Mouse (Mus musculus) adrenal gland, adult 8-10 months (tissue): ENCODE measurements around the gene Krt33b. TPM values are rescaled to one million over a fixed set of nuclear protein-coding genes. Genes with fewer than 3 reads are reported as not detected.

Source experiments
- DNase-seq: peaks from one replicate; pipeline ENCODE4 v3.0.0; 2022
- total RNA-seq, 4 experiments: library from RNA; stranded (reverse); gene quantifications; 2 replicates each; pipeline ENCODE4 v1.2.4; 2022

Krt33b gene
- total RNA-seq, 4 experiments from 2014 or later = not detected

GRCm38 (mm10) chr11:99993620-99994383 is 35.9 kb downstream of the Krt33b start, which contains the start of gene Krtap17-1:
TSS of gene Krtap17-1 (minus strand) at chr11:99993994.
- no peak for DNase-seq

DNA sequence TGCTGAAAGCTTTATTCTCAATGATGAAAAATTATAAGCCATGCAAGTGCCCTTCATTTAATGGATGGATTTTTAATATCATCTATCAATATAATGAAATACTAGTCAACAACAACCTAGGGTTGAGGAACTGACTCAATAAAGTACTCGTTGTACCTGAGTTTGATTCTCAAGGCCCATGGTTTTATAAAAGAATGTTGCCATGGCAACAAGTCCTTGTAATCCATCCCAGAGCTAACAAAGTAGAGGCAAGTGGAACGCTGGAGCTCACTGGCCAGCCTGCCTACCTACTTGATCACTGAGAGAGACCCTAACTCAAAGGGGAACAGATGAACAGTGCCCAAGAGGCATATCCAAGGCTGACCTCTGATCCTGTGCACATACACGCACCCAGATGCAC is 39.1 kb downstream of the Krt33b start:
- DNase-seq = no peak

- peak; percentile 52 for DNase-seq
Measured at GRCm38 (mm10) chr11:99989881-99990405, 39.7 kb downstream of the Krt33b start.

DNA sequence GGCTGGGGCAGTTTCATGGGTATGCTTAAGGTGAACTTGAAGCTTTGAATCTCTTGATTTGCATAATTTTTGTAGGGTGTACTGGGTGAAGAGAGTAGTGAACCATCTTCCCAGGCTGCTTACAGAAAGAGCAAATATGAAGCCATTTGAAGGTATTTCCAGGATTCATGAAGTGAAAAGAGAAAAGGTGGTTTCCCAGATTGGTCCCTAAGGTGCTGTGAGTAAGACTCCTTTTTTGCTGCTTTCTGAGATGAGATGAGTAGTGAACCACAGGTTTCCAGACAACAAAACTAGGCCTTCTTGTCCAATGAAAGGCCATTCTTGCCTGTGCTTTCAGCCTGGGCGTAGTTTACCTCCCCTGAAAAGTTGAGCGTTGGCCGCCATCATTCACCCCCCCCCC is 41.1 kb downstream of the Krt33b start:
- no peak for DNase-seq

DNA sequence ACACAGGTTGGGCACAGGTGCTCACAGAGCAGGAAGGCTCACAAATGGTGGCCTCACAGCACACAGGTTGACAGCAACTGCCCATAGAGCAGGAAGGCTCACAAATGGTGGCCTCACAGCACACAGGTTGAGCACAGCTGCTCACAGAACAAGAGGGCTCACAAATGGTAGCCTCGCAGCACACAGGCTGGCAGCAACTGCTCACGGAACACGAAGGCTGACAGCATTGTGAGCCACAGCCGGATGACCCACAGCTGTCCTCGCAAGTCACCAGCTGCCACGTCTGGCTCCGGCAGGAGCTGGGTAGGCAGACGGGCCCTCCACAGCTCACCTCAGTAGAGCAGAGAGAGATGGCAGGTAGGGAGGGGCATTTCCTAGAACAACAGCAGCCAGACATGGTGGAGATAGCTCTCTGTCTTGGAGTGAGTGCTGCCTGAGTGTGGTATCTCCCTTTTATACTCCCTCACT is 43.5 kb downstream of the Krt33b start, which contains the start of gene Krtap16-1:
TSS of gene Krtap16-1 (minus strand) at position 418 of the 468 bp plus-strand sequence.
- no peak for DNase-seq

DNA sequence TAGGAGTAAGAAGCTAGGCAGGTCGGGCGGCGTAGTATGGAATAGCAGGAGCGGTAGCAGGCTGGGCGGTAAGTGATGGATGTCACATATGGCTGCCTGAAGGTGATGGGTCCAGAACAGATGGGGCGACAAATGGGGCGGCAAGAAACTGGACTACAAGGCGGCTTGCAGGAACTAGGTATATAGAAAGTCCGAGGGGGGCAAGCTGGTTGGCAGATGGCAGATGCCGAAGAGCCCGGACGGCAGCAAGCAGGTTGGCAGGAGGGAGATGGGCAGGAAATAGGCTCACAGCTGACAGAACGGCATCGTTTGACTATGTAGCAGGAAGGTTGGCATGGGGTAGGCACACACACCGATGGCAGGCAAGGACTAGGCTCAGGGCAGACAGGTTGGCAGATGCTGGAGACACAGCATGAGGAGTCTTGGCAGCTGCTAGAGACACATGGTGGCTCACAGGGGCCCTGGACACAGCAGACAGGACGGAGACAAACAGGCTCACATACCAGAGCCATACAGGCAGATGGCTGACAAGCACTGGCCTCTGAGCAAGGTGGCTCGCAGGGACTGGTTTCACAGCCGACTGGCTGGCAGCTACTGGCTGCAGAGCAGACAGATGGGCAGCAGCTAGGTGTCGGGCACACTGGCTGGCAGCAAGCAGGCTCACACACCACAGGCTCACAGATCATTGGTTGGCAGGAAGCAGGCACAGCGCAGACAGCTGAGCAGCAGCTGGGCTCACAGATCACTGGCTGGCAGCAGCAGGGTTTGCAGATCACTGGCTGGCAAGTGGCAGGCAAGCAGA is 44.2 kb downstream of the Krt33b start:
- peak; percentile 11 for DNase-seq

GRCm38 (mm10) chr11:99983442-99983841 is 46.2 kb downstream of the Krt33b start:
- no peak for DNase-seq

GRCm38 (mm10) chr11:99982731-99983130 is 46.9 kb downstream of the Krt33b start:
- no peak for DNase-seq

DNA sequence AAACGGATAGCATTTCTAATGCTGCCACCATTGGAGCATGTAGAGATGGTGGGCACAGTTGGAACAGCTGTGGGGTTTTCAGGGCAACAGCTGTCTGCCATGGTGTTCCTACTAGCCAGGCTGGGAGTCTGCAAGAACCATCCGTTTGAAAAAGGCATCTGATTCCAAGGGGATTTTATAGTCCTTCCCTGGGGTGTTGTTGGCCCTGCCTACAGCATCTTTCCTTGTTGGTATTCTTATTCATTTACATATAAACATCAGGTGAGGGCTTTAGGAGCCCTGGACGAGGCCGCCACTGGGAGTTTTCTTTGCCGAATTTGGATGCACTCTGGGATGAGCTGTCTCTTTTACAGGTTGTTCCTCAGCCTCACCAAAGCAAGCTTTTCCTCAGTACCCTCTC is 50.7 kb downstream of the Krt33b start, which contains the start of gene Krtap29-1:
TSS of gene Krtap29-1 (minus strand) at position 101 of the 400 bp plus-strand sequence.
- DNase-seq = no peak

Other genes starting within 250 kb of the Krt33b start
- gene Krtap4-8, start 249.2 kb downstream of the Krt33b start, total RNA-seq = not detected
- gene Krtap4-9, start 244.7 kb downstream of the Krt33b start, total RNA-seq = not detected
- not detected for gene Gm11596, start 236.4 kb downstream of the Krt33b start, total RNA-seq
- not detected for gene Gm11569, start 230.9 kb downstream of the Krt33b start, total RNA-seq
- gene Gm11554, start 225.4 kb downstream of the Krt33b start, total RNA-seq = not detected
- gene Krtap4-13, start 220.0 kb downstream of the Krt33b start, total RNA-seq = not detected
- not detected for gene Gm11564, start 214.2 kb downstream of the Krt33b start, total RNA-seq
- not detected for gene 2300003K06Rik, start 191.8 kb downstream of the Krt33b start, total RNA-seq
- gene Krtap4-16, start 178.3 kb downstream of the Krt33b start, total RNA-seq = not detected
- gene Gm11568, start 172.0 kb downstream of the Krt33b start, total RNA-seq = not detected
- not detected for gene Gm11559, start 165.4 kb downstream of the Krt33b start, total RNA-seq
- gene Krtap9-1, start 156.5 kb downstream of the Krt33b start, total RNA-seq = not detected
- not detected for gene Gm11567, start 150.7 kb downstream of the Krt33b start, total RNA-seq
- gene Krtap31-1, start 121.9 kb downstream of the Krt33b start, total RNA-seq = not detected
- gene Gm11565, start 115.1 kb downstream of the Krt33b start, total RNA-seq = not detected
- gene Krtap31-2, start 93.6 kb downstream of the Krt33b start, total RNA-seq = not detected
- gene Krtap9-5, start 81.4 kb downstream of the Krt33b start, total RNA-seq = not detected
- not detected for gene Krtap29-1, start 50.8 kb downstream of the Krt33b start, total RNA-seq
- not detected for gene Krtap16-1, start 43.3 kb downstream of the Krt33b start, total RNA-seq
- gene Krtap17-1, start 35.9 kb downstream of the Krt33b start, total RNA-seq = not detected
- gene Krt33a, start 13.7 kb downstream of the Krt33b start, total RNA-seq = not detected
- gene Krt34, start 11.7 kb upstream of the Krt33b start, total RNA-seq = not detected
- gene Krt31, start 20.7 kb upstream of the Krt33b start, total RNA-seq = not detected
- gene Krt32, start 58.4 kb upstream of the Krt33b start, total RNA-seq = not detected
- gene Krt35, start 66.4 kb upstream of the Krt33b start, total RNA-seq = not detected
- gene Krt36, start 75.8 kb upstream of the Krt33b start, total RNA-seq = under 1 TPM in 2 of 4 experiments, not detected in 2; 0.31 to 0.40 TPM
- not detected for gene Krt13, start 91.7 kb upstream of the Krt33b start, total RNA-seq
- gene Krt15, start 106.1 kb upstream of the Krt33b start, total RNA-seq = not detected
- gene Krt19, start 118.8 kb upstream of the Krt33b start, total RNA-seq = 1 to 10 TPM; 1.3 to 4.2 (median 3.7) TPM
- under 1 TPM in 1 of 4 experiments, not detected in 3; 0.11 TPM for gene Krt9, start 163.4 kb upstream of the Krt33b start, total RNA-seq
- under 1 TPM in 2 of 4 experiments, not detected in 2; 0.22 to 0.27 TPM for gene Krt14, start 177.7 kb upstream of the Krt33b start, total RNA-seq
- not detected for gene Krt16, start 219.0 kb upstream of the Krt33b start, total RNA-seq
- not detected for gene Krt17, start 231.2 kb upstream of the Krt33b start, total RNA-seq
- not detected for gene Krt42, start 240.0 kb upstream of the Krt33b start, total RNA-seq